Mouse (Mus musculus): Measurements from ENCODE around the gene Gm17364. TPM values are rescaled to one million over a fixed set of nuclear protein-coding genes. Genes with fewer than 3 reads are reported as not detected.

The Gm17364 gene
- polyA plus RNA-seq, 1 experiment from 2014 or later = not detected

- H3K36me3 ChIP-seq (ENCODE audit: control insufficient read depth, insufficient read depth, low read length) = no peaks in the 10 kb centered on the region
- H3K4me1 ChIP-seq (ENCODE audit: control insufficient read depth, insufficient read depth, low read length) = 0 out of 2 replicates have a peak, but pooled peaks cover 2% of the 10 kb centered on the region
- no peak overlapping the region for H3K27ac ChIP-seq (ENCODE audit: low read depth, low read length)
- H3K9ac ChIP-seq (ENCODE audit: low read depth, low read length) = no peak overlapping the region
- H3K27me3 ChIP-seq (ENCODE audit: control insufficient read depth, insufficient read depth, low read length) = no peaks in the 10 kb centered on the region
- H3K4me2 ChIP-seq = no peak overlapping the region
- H3K4me3 ChIP-seq (ENCODE audit: low read depth, low read length) = no peak overlapping the region
- ATAC-seq (replicated peaks; ENCODE audit: insufficient number of reproducible peaks, low FRiP score, low TSS enrichment) = no peak
- WGBS (ENCODE audit: insufficient replicate concordance) = 70% methylated on average over 5 of the region's 5 CpGs
- no peaks in the 10 kb centered on the region for H3K9me3 ChIP-seq (replicated peaks; ENCODE audit: control insufficient read depth, low read length)
These were observed 19.8 kb upstream of the Gm17364 start for GRCm38 (mm10) chr13:41293595-41293994.

- WGBS (ENCODE audit: insufficient replicate concordance) = 74% methylated on average over 4 of the region's 4 CpGs
- H3K4me1 ChIP-seq (ENCODE audit: control insufficient read depth, insufficient read depth, low read length) = 0 out of 2 replicates have a peak, but pooled peaks cover 3% of the 10 kb centered on the region
- ATAC-seq (replicated peaks; ENCODE audit: insufficient number of reproducible peaks, low FRiP score, low TSS enrichment) = no peak
These were observed 17.7 kb upstream of the Gm17364 start for GRCm38 (mm10) chr13:41291466-41291974.

GRCm38 (mm10) chr13:41286285-41286684, 12.5 kb upstream of the Gm17364 start:
- no peaks in the 10 kb centered on the region for H3K36me3 ChIP-seq (ENCODE audit: control insufficient read depth, insufficient read depth, low read length)
- no peak overlapping the region for H3K4me2 ChIP-seq
- H3K9ac ChIP-seq (ENCODE audit: low read depth, low read length) = no peak overlapping the region
- H3K4me3 ChIP-seq (ENCODE audit: low read depth, low read length) = no peak overlapping the region
- no peaks in the 10 kb centered on the region for H3K9me3 ChIP-seq (replicated peaks; ENCODE audit: control insufficient read depth, low read length)
- peak overlapping the region; percentile 63; the same call in 1 of the 2 replicates for H3K27ac ChIP-seq (ENCODE audit: low read depth, low read length)
- H3K4me1 ChIP-seq (ENCODE audit: control insufficient read depth, insufficient read depth, low read length) = 0 out of 2 replicates have a peak, but pooled peaks cover 4% of the 10 kb centered on the region
- no peaks in the 10 kb centered on the region for H3K27me3 ChIP-seq (ENCODE audit: control insufficient read depth, insufficient read depth, low read length)
- 0 out of 2 replicates have a peak, but pooled peaks have one; percentile 26 for ATAC-seq (replicated peaks; ENCODE audit: insufficient number of reproducible peaks, low FRiP score, low TSS enrichment)
- WGBS (ENCODE audit: insufficient replicate concordance) = 48% methylated on average over 3 of the region's 3 CpGs

More at GRCm38 (mm10) chr13:41291466-41291974, 17.7 kb upstream of the Gm17364 start:
- Histone ChIP-seq H3K36me3 (ENCODE audit: control insufficient read depth, insufficient read depth, low read length) (no peaks in the 10 kb centered on the region), H3K27me3 (ENCODE audit: control insufficient read depth, insufficient read depth, low read length) (no peaks in the 10 kb centered on the region), H3K4me2 (no peak overlapping the region), H3K9ac (ENCODE audit: low read depth, low read length) (no peak overlapping the region), H3K27ac (ENCODE audit: low read depth, low read length) (no peak overlapping the region), H3K9me3 (replicated peaks; ENCODE audit: control insufficient read depth, low read length) (no peaks in the 10 kb centered on the region), H3K4me3 (ENCODE audit: low read depth, low read length) (no peak overlapping the region)

GRCm38 (mm10) chr13:41285448-41285847, 11.7 kb upstream of the Gm17364 start:
- no peaks in the 10 kb centered on the region for H3K27me3 ChIP-seq (ENCODE audit: control insufficient read depth, insufficient read depth, low read length)
- no peak for ATAC-seq (replicated peaks; ENCODE audit: insufficient number of reproducible peaks, low FRiP score, low TSS enrichment)
- no peak overlapping the region for H3K4me2 ChIP-seq
- H3K9me3 ChIP-seq (replicated peaks; ENCODE audit: control insufficient read depth, low read length) = no peaks in the 10 kb centered on the region
- H3K36me3 ChIP-seq (ENCODE audit: control insufficient read depth, insufficient read depth, low read length) = no peaks in the 10 kb centered on the region
- H3K9ac ChIP-seq (ENCODE audit: low read depth, low read length) = no peak overlapping the region
- H3K4me1 ChIP-seq (ENCODE audit: control insufficient read depth, insufficient read depth, low read length) = 0 out of 2 replicates have a peak, but pooled peaks cover 4% of the 10 kb centered on the region
- H3K4me3 ChIP-seq (ENCODE audit: low read depth, low read length) = no peak overlapping the region
- no peak overlapping the region for H3K27ac ChIP-seq (ENCODE audit: low read depth, low read length)
- WGBS (ENCODE audit: insufficient replicate concordance) = 70% methylated on average over 4 of the region's 4 CpGs

- Histone ChIP-seq H3K9me3 (replicated peaks; ENCODE audit: control insufficient read depth, low read length) (no peaks in the 10 kb centered on the region), H3K27ac (ENCODE audit: low read depth, low read length) (no peak overlapping the region), H3K9ac (ENCODE audit: low read depth, low read length) (no peak overlapping the region), H3K27me3 (ENCODE audit: control insufficient read depth, insufficient read depth, low read length) (no peaks in the 10 kb centered on the region), H3K4me3 (ENCODE audit: low read depth, low read length) (no peak overlapping the region), H3K4me2 (no peak overlapping the region), H3K4me1 (ENCODE audit: control insufficient read depth, insufficient read depth, low read length) (0 out of 2 replicates have a peak, but pooled peaks cover 4% of the 10 kb centered on the region), H3K36me3 (ENCODE audit: control insufficient read depth, insufficient read depth, low read length) (no peaks in the 10 kb centered on the region)
- ATAC-seq (replicated peaks; ENCODE audit: insufficient number of reproducible peaks, low FRiP score, low TSS enrichment) = no peak
- WGBS (ENCODE audit: insufficient replicate concordance) = 21% methylated on average over 5 of the region's 5 CpGs
These were observed 9.5 kb upstream of the Gm17364 start for GRCm38 (mm10) chr13:41283256-41283655.

- no peaks in the 10 kb centered on the region for H3K4me1 ChIP-seq (ENCODE audit: control insufficient read depth, insufficient read depth, low read length)
- WGBS (ENCODE audit: insufficient replicate concordance) = 63% methylated on average over 5 of the region's 5 CpGs
- H3K4me2 ChIP-seq = no peak overlapping the region
- no peaks in the 10 kb centered on the region for H3K27me3 ChIP-seq (ENCODE audit: control insufficient read depth, insufficient read depth, low read length)
- H3K4me3 ChIP-seq (ENCODE audit: low read depth, low read length) = no peak overlapping the region
- H3K36me3 ChIP-seq (ENCODE audit: control insufficient read depth, insufficient read depth, low read length) = no peaks in the 10 kb centered on the region
- no peak for ATAC-seq (replicated peaks; ENCODE audit: insufficient number of reproducible peaks, low FRiP score, low TSS enrichment)
- H3K27ac ChIP-seq (ENCODE audit: low read depth, low read length) = no peak overlapping the region
- H3K9me3 ChIP-seq (replicated peaks; ENCODE audit: control insufficient read depth, low read length) = no peaks in the 10 kb centered on the region
- no peak overlapping the region for H3K9ac ChIP-seq (ENCODE audit: low read depth, low read length)
These were observed 6.9 kb upstream of the Gm17364 start for GRCm38 (mm10) chr13:41280696-41281095.

GRCm38 (mm10) chr13:41267827-41268408, 5.9 kb downstream of the Gm17364 start:
- H3K9ac ChIP-seq (ENCODE audit: low read depth, low read length) = no peak overlapping the region
- 38% methylated on average over 7 of the region's 7 CpGs for WGBS (ENCODE audit: insufficient replicate concordance)
- ATAC-seq (replicated peaks; ENCODE audit: insufficient number of reproducible peaks, low FRiP score, low TSS enrichment) = no peak; the same call in 1 of the 2 replicates
- H3K27me3 ChIP-seq (ENCODE audit: control insufficient read depth, insufficient read depth, low read length) = no peaks in the 10 kb centered on the region
- H3K27ac ChIP-seq (ENCODE audit: low read depth, low read length) = no peak overlapping the region
- no peaks in the 10 kb centered on the region for H3K9me3 ChIP-seq (replicated peaks; ENCODE audit: control insufficient read depth, low read length)
- H3K4me3 ChIP-seq (ENCODE audit: low read depth, low read length) = no peak overlapping the region
- H3K4me2 ChIP-seq = peak overlapping the region; percentile 14; the same call in 1 of the 2 replicates
- H3K4me1 ChIP-seq (ENCODE audit: control insufficient read depth, insufficient read depth, low read length) = peaks cover 6% of the 10 kb centered on the region
- no peaks in the 10 kb centered on the region for H3K36me3 ChIP-seq (ENCODE audit: control insufficient read depth, insufficient read depth, low read length)

GRCm38 (mm10) chr13:41263304-41264006, 10.3 kb downstream of the Gm17364 start:
- H3K4me1 ChIP-seq (ENCODE audit: control insufficient read depth, insufficient read depth, low read length) = peaks cover 6% of the 10 kb centered on the region
- H3K27ac ChIP-seq (ENCODE audit: low read depth, low read length) = no peak overlapping the region
- no peaks in the 10 kb centered on the region for H3K9me3 ChIP-seq (replicated peaks; ENCODE audit: control insufficient read depth, low read length)
- H3K9ac ChIP-seq (ENCODE audit: low read depth, low read length) = no peak overlapping the region
- H3K36me3 ChIP-seq (ENCODE audit: control insufficient read depth, insufficient read depth, low read length) = no peaks in the 10 kb centered on the region
- H3K27me3 ChIP-seq (ENCODE audit: control insufficient read depth, insufficient read depth, low read length) = no peaks in the 10 kb centered on the region
- no peak overlapping the region for H3K4me3 ChIP-seq (ENCODE audit: low read depth, low read length)
- ATAC-seq (replicated peaks; ENCODE audit: insufficient number of reproducible peaks, low FRiP score, low TSS enrichment) = no peak
- 77% methylated on average over 5 of the region's 5 CpGs for WGBS (ENCODE audit: insufficient replicate concordance)
- no peak overlapping the region for H3K4me2 ChIP-seq
